Mouse (Mus musculus): ENCODE measurements around the gene Rbpj. TPM values are rescaled to one million over a fixed set of nuclear protein-coding genes. Genes with fewer than 3 reads are reported as not detected.

The Rbpj gene
- polyA plus RNA-seq, 1 experiment from 2014 or later: 46.9 TPM

DNA sequence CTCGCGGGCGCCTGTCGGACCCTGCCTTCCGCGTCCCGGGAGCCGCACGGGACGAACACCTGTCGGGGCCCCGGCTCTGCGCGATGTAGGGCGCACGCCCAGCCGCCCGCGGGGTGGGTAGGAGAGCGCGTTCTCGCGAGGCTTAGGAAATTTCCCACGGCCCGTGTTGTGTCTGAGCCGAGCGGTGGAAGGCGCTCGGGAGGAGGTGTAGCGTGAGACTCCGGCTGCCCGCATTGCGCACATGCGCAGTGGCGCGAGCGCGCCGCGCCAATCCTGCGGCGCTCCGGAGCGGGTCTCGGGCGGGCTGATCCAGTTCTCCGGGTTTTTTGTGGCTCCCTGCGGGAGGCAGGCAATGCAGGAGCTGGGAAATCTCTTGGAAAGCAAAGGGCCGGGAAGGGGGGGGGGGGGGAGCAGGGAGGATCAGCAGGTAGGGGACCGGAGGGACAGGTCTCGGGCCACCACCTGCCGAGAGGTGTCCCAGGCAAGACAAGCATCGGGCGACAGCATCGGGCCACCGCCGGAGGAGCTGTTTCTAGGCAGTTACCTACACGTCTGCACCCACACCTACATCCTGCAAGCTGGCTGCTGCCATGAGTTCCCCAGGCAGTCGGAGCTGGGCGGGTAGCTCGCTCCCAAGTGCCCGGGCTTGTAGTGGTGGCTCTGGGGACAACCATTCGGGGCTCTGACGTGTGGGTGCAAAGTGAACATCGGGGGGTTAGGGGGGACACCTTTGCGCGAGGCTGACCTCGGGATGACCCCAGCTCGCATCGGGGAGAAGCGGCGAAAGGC, 123.4 kb downstream of the Rbpj start:
- under 1% methylated on average over 64 of the region's 72 CpGs for WGBS
- Histone ChIP-seq H3K4me2 (replicated peaks) (peak overlapping the region; percentile 70), H3K4me1 (replicated peaks) (peaks cover 30% of the 10 kb centered on the region), H3K9ac (replicated peaks) (peak overlapping the region; percentile 96), H3K4me3 (replicated peaks) (peak overlapping the region; percentile 94), H3K36me3 (no peaks in the 10 kb centered on the region), H3K9me3 (no peaks in the 10 kb centered on the region), H3K27me3 (peaks cover 8% of the 10 kb centered on the region; the same call in 1 of the 2 replicates), H3K27ac (peak overlapping the region; percentile 97)
- peak; percentile 92 for ATAC-seq

DNA sequence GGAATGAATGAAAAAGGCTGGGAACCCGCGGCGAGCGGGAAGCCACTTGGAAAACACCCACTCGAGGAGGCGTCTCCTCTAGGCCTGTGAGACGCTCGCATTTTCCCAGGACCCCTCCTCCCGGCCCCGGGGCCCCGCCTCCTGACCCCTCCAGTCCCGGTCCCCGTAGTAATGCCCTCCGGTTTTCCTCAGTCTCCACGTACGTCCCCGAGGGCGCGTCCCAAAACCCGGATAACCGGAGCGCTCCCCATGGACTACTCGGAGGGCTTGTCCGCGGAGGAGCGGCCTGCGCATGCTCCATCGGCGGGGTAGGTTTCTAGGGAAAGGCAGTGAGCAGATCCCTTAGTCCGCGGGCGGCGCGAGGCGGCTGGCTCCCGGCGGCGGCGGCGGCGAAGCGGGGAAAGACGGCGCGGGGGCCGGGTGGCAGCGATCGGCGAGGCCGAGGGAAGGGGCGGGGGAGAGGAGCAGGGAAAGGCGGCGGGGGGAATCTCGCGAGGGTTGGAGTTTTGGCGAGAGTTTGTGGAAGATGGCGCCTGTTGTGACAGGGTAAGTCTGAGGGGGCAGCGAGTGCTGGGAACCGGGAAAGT, 124.3 kb downstream of the Rbpj start:
- Histone ChIP-seq H3K27me3 (peaks cover 8% of the 10 kb centered on the region; the same call in 1 of the 2 replicates), H3K4me2 (replicated peaks) (peak overlapping the region; percentile 70), H3K4me1 (replicated peaks) (peaks cover 34% of the 10 kb centered on the region), H3K9me3 (no peaks in the 10 kb centered on the region), H3K27ac (peak overlapping the region; percentile 97), H3K36me3 (no peaks in the 10 kb centered on the region), H3K4me3 (replicated peaks) (peak overlapping the region; percentile 94), H3K9ac (replicated peaks) (peak overlapping the region; percentile 96)
- ATAC-seq: peak; percentile 82
- WGBS: 0% methylated on average over 57 of the region's 59 CpGs

GRCm38 (mm10) chr5:53590875-53591682, 125.1 kb downstream of the Rbpj start:
- ATAC-seq: peak; percentile 27
- Histone ChIP-seq H3K36me3 (no peaks in the 10 kb centered on the region), H3K27ac (peak overlapping the region; percentile 97), H3K9ac (replicated peaks) (peak overlapping the region; percentile 96), H3K4me1 (replicated peaks) (peaks cover 38% of the 10 kb centered on the region), H3K27me3 (peaks cover 6% of the 10 kb centered on the region; the same call in 1 of the 2 replicates), H3K4me3 (replicated peaks) (peak overlapping the region; percentile 94), H3K9me3 (no peaks in the 10 kb centered on the region), H3K4me2 (replicated peaks) (peak overlapping the region; percentile 70)
- under 1% methylated on average over 50 of the region's 67 CpGs for WGBS

DNA sequence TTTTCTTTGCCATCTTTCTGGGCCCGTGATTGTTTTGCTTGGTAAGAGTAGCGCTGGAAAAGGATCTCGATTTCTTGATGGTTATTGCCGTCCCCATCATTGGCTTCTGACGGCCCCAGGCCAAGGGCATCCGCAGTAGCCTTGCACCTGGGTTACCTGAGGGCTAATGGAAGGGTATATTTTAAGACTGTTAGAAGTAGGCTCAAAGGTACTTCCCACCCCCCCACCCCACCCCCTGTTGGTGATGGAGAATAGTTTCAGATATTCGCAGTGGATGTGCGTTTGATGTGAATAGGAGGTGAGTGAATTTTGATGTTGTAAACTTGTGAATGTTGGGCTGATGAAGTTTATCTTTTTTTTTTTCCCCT, 125.7 kb downstream of the Rbpj start:
- peak overlapping the region; percentile 94 for H3K4me3 ChIP-seq (replicated peaks)
- no peaks in the 10 kb centered on the region for H3K9me3 ChIP-seq
- H3K4me1 ChIP-seq (replicated peaks): peaks cover 39% of the 10 kb centered on the region
- peak overlapping the region; percentile 70 for H3K4me2 ChIP-seq (replicated peaks)
- H3K27ac ChIP-seq: peak overlapping the region; percentile 97
- no peak for ATAC-seq
- no peaks in the 10 kb centered on the region for H3K36me3 ChIP-seq
- H3K27me3 ChIP-seq: peaks cover 1% of the 10 kb centered on the region; the same call in 1 of the 2 replicates
- H3K9ac ChIP-seq (replicated peaks): peak overlapping the region; percentile 96
- under 1% methylated on average over 8 of the region's 8 CpGs for WGBS

- no peaks in the 10 kb centered on the region for H3K27me3 ChIP-seq
- WGBS: 83% methylated on average over 5 of the region's 5 CpGs
- H3K4me3 ChIP-seq (replicated peaks): peak overlapping the region; percentile 94; the same call in 1 of the 2 replicates
- H3K9ac ChIP-seq (replicated peaks): no peak overlapping the region
- H3K4me1 ChIP-seq (replicated peaks): peaks cover 51% of the 10 kb centered on the region
- ATAC-seq: no peak
- no peaks in the 10 kb centered on the region for H3K9me3 ChIP-seq
- H3K27ac ChIP-seq: no peak overlapping the region
- peak overlapping the region; percentile 70 for H3K4me2 ChIP-seq (replicated peaks)
- no peaks in the 10 kb centered on the region for H3K36me3 ChIP-seq
Measured at GRCm38 (mm10) chr5:53593080-53593688, 127.2 kb downstream of the Rbpj start.

DNA sequence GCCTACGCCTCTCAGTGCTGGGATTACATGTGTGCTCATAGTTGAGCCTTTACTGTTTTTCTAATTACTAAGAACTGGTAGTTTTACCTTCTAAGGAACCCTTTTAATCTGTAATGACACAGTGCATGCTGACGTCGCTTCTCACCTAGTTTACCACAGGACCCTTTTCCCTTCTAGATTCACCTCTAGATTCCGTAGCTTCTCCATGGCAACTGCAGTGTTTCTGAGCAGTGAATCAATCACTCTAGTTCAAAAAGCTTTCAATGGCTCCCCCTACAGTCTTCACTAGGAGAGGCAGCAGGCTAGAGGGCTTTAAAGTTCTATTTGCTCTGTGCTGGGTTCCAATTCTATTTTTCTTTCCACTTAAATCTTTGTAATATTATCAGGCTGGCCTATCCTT, 128.3 kb downstream of the Rbpj start:
- Histone ChIP-seq H3K4me3 (replicated peaks) (no peak overlapping the region), H3K9me3 (no peaks in the 10 kb centered on the region), H3K36me3 (no peaks in the 10 kb centered on the region), H3K27ac (no peak overlapping the region), H3K9ac (replicated peaks) (no peak overlapping the region), H3K4me1 (replicated peaks) (peaks cover 46% of the 10 kb centered on the region), H3K27me3 (no peaks in the 10 kb centered on the region), H3K4me2 (replicated peaks) (peak overlapping the region; percentile 15; the same call in 1 of the 2 replicates)
- no peak for ATAC-seq
- 24% methylated on average over 4 of the region's 4 CpGs for WGBS

DNA sequence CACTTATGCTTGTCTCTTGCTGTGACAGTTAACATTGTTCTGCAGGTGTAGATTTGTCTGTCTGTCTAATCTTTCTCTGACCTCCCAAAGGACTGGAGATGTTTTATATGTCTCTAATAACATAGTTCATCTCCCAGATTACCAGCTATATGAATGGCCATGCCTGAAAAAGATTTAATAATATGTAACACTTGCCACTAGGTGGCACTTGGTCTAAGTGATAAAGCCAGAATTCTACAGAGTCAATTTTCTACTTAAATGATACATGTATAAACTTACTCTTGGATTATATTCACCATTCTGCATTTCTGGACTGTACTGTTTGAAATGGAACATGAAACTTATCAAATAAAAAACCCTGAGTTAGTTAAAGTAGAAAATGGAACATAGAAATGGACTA, 132.6 kb downstream of the Rbpj start:
- no peak overlapping the region for H3K4me3 ChIP-seq (replicated peaks)

DNA sequence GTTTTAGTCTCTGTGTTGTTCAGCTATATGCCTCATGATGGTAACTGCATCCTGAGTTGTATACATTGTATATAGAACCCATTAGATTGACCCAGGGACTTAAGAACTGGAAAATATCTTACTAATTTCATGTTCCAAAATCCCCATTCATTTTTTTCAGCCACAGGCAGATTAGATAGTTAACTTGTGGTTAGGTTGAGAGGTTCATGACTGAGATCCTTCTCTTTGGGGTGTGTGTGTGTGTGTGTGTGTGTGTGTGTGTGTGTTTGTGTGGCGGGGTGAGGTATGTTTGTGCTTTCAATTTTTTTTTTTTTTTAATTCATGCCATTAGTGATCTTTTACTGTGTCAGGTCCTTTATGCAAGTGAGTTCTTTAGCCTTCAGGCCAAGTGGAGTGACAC, 133.2 kb downstream of the Rbpj start:
- Histone ChIP-seq H3K4me3 (replicated peaks) (no peak overlapping the region), H3K9ac (replicated peaks) (no peak overlapping the region), H3K36me3 (no peaks in the 10 kb centered on the region), H3K27ac (no peak overlapping the region), H3K4me1 (replicated peaks) (peaks cover 37% of the 10 kb centered on the region), H3K27me3 (no peaks in the 10 kb centered on the region), H3K4me2 (replicated peaks) (no peak overlapping the region), H3K9me3 (no peaks in the 10 kb centered on the region)
- ATAC-seq: no peak
- WGBS: no CpG with 5 or more reads among the region's 1 CpGs

More for the DNA sequence above, 132.6 kb downstream of the Rbpj start:
- no peaks in the 10 kb centered on the region for H3K27me3 ChIP-seq
- H3K9ac ChIP-seq (replicated peaks): no peak overlapping the region
- H3K4me2 ChIP-seq (replicated peaks): no peak overlapping the region
- peaks cover 40% of the 10 kb centered on the region for H3K4me1 ChIP-seq (replicated peaks)
- H3K36me3 ChIP-seq: no peaks in the 10 kb centered on the region
- H3K27ac ChIP-seq: no peak overlapping the region
- ATAC-seq: no peak
- H3K9me3 ChIP-seq: no peaks in the 10 kb centered on the region

- no peak overlapping the region for H3K4me2 ChIP-seq (replicated peaks)
- H3K27ac ChIP-seq: no peak overlapping the region
- H3K4me3 ChIP-seq (replicated peaks): no peak overlapping the region
- ATAC-seq: no peak
- H3K4me1 ChIP-seq (replicated peaks): peaks cover 22% of the 10 kb centered on the region
- no peak overlapping the region for H3K9ac ChIP-seq (replicated peaks)
- H3K27me3 ChIP-seq: no peaks in the 10 kb centered on the region
- 73% methylated on average over 8 of the region's 8 CpGs for WGBS
- H3K9me3 ChIP-seq: no peaks in the 10 kb centered on the region
- H3K36me3 ChIP-seq: 0 out of 2 replicates have a peak, but pooled peaks cover 3% of the 10 kb centered on the region
Measured at GRCm38 (mm10) chr5:53602194-53602593, 136.2 kb downstream of the Rbpj start.

DNA sequence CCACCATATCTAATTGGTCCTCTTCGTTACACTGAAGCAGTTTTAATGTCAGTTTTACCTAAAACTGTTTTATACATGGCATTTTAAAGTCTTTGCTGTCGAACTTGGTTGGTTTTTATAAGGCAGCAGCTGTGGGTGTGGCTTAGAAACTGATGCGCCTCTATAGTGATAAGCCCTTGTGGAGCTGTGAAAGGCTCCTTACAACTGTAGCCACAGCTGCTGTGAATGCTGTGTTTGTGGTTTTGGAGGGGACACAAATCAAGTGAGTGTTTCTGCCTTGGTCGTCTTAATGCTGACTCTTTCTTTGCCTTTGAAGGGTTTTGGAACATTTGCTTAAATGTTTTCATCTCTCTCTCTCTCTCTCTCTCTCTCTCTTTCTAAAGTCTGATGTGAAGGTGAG, 139.5 kb downstream of the Rbpj start:
- Histone ChIP-seq H3K9ac (replicated peaks) (no peak overlapping the region), H3K4me2 (replicated peaks) (no peak overlapping the region), H3K36me3 (0 out of 2 replicates have a peak, but pooled peaks cover 3% of the 10 kb centered on the region), H3K4me3 (replicated peaks) (no peak overlapping the region), H3K9me3 (no peaks in the 10 kb centered on the region), H3K27ac (no peak overlapping the region), H3K4me1 (replicated peaks) (peaks cover 21% of the 10 kb centered on the region; the same call in 1 of the 2 replicates), H3K27me3 (no peaks in the 10 kb centered on the region)
- WGBS: 89% methylated on average over 4 of the region's 4 CpGs
- no peak for ATAC-seq

GRCm38 (mm10) chr5:53607230-53607996, 141.5 kb downstream of the Rbpj start:
- 57% methylated on average over 9 of the region's 9 CpGs for WGBS

More at GRCm38 (mm10) chr5:53607230-53607996, 141.5 kb downstream of the Rbpj start:
- Histone ChIP-seq H3K4me1 (replicated peaks) (peaks cover 12% of the 10 kb centered on the region; the same call in 1 of the 2 replicates), H3K4me3 (replicated peaks) (no peak overlapping the region), H3K27ac (no peak overlapping the region), H3K9ac (replicated peaks) (no peak overlapping the region), H3K9me3 (no peaks in the 10 kb centered on the region), H3K27me3 (no peaks in the 10 kb centered on the region), H3K4me2 (replicated peaks) (no peak overlapping the region), H3K36me3 (0 out of 2 replicates have a peak, but pooled peaks cover 3% of the 10 kb centered on the region)
- ATAC-seq: no peak
